Mouse (Mus musculus) MEL (cell line): Measurements from ENCODE around the gene Elmod3. TPM values are rescaled to one million over a fixed set of nuclear protein-coding genes. Genes with fewer than 3 reads are reported as not detected.
A peak's percentile ranks its signal among the peaks of the same experiment; 100 is the strongest.

ENCODE experiments used
- DNase-seq: peaks from one replicate; pipeline ENCODE4 v3.0.0; 2011; ENCODE audit warnings: low read depth, low spot score
- H3K27ac ChIP-seq: 2 replicates; pipeline ENCODE4 v1.5.1; 2012; ENCODE audit warnings: low read depth, mild to moderate bottlenecking, control low read depth, low read length, moderate library complexity; ENCODE audit not compliant: control insufficient read depth
- H3K27me3 ChIP-seq, 2 experiments: fragments of 150-350 bp in 1 of 2; sonication (generic) in 1 of 2; 2 replicates each; pipeline ENCODE4 v1.6.1; 2012; ENCODE audit warnings: low read length in 2 of 2, mild to moderate bottlenecking in 2 of 2, improper control_type of control experiment in 1 of 2, moderate library complexity in 1 of 2; ENCODE audit not compliant: insufficient read depth in 2 of 2, control insufficient read depth in 1 of 2
- H3K36me3 ChIP-seq, 2 experiments: 2 replicates each; pipeline ENCODE4 v1.6.1; 2012 to 2014; ENCODE audit warnings: low read length in 2 of 2, improper control_type of control experiment in 1 of 2, inconsistent platforms in 1 of 2, mild to moderate bottlenecking in 1 of 2; ENCODE audit not compliant: insufficient read depth in 2 of 2, control insufficient read depth in 1 of 2
- H3K4me1 ChIP-seq, 2 experiments: fragments of 150-350 bp in 1 of 2; sonication (generic) in 1 of 2; 2 replicates each; pipeline ENCODE4 v1.6.1; 2012; ENCODE audit warnings: low read length in 2 of 2, improper control_type of control experiment in 1 of 2, mild to moderate bottlenecking in 1 of 2; ENCODE audit not compliant: insufficient read depth in 2 of 2, control insufficient read depth in 1 of 2
- H3K4me3 ChIP-seq, 2 experiments: fragments of 150-350 bp in 1 of 2; sonication (generic) in 1 of 2; 2 replicates each; pipeline ENCODE4 v1.5.1; 2012; ENCODE audit warnings: low read depth in 2 of 2, low read length in 2 of 2, mild to moderate bottlenecking in 2 of 2, moderate library complexity in 2 of 2, control low read depth in 1 of 2, improper control_type of control experiment in 1 of 2; ENCODE audit not compliant: control insufficient read depth in 1 of 2, insufficient read depth in 1 of 2
- H3K79me2 ChIP-seq: 2 replicates; pipeline ENCODE4 v1.6.1; 2012; ENCODE audit warnings: mild to moderate bottlenecking, low read length, moderate library complexity; ENCODE audit not compliant: control insufficient read depth, poor library complexity, insufficient read depth
- H3K9ac ChIP-seq: 2 replicates; pipeline ENCODE4 v1.6.1; 2012; ENCODE audit warnings: low read depth, mild to moderate bottlenecking, control low read depth, low read length, moderate library complexity; ENCODE audit not compliant: control insufficient read depth, poor library complexity, severe bottlenecking
- H3K9me3 ChIP-seq: fragments of 150-350 bp; sonication (generic); replicated peaks from 2 replicates; pipeline ENCODE4 v1.6.1; 2012; ENCODE audit warnings: mild to moderate bottlenecking, low read length, improper control_type of control experiment, moderate library complexity; ENCODE audit not compliant: insufficient read depth
- BHLHE40 ChIP-seq: IDR thresholded peaks from 2 replicates; pipeline ENCODE4 v1.6.1; 2012; ENCODE audit warnings: low read depth, mild to moderate bottlenecking, inconsistent platforms, low read length, improper control_type of control experiment, borderline replicate concordance
- CHD1 ChIP-seq: IDR thresholded peaks from 2 replicates; pipeline ENCODE4 v1.6.1; 2012; ENCODE audit warnings: low read depth, mild to moderate bottlenecking, inconsistent platforms, low read length, improper control_type of control experiment
- CHD2 ChIP-seq: IDR thresholded peaks from 2 replicates; pipeline ENCODE4 v1.6.1; 2011; ENCODE audit warnings: low read length, improper control_type of control experiment
- CTCF ChIP-seq, 3 experiments: IDR thresholded peaks in 2 of 3; conservative IDR thresholded peaks in 1 of 3; 2 replicates each; pipeline ENCODE4 v1.5.1; 2011 to 2012; ENCODE audit warnings: low read length in 3 of 3, low read depth in 2 of 3, mild to moderate bottlenecking in 2 of 3, improper control_type of control experiment in 1 of 3, inconsistent platforms in 1 of 3, mixed read lengths in 1 of 3, moderate library complexity in 1 of 3; ENCODE audit not compliant: control insufficient read depth in 1 of 3, insufficient read depth in 1 of 3, poor library complexity in 1 of 3, severe bottlenecking in 1 of 3
- E2F4 ChIP-seq: IDR thresholded peaks from 2 replicates; pipeline ENCODE4 v1.6.1; 2011; ENCODE audit warnings: low read depth, low read length, improper control_type of control experiment, borderline replicate concordance
- ELF1 ChIP-seq: IDR thresholded peaks from 2 replicates; pipeline ENCODE4 v1.6.1; 2014; ENCODE audit warnings: low read depth, mild to moderate bottlenecking, inconsistent platforms, low read length, improper control_type of control experiment, moderate library complexity
- EP300 ChIP-seq, 2 experiments: IDR thresholded peaks; 2 replicates each; pipeline ENCODE4 v1.6.1; 2011; ENCODE audit warnings: improper control_type of control experiment in 2 of 2, low read length in 2 of 2, low read depth in 1 of 2, mild to moderate bottlenecking in 1 of 2
- ETS1 ChIP-seq: IDR thresholded peaks from 2 replicates; pipeline ENCODE4 v1.6.1; 2012; ENCODE audit warnings: low read depth, mild to moderate bottlenecking, inconsistent platforms, low read length, improper control_type of control experiment, moderate library complexity
- GABPA ChIP-seq: IDR thresholded peaks from 2 replicates; pipeline ENCODE4 v1.6.1; 2012; ENCODE audit warnings: low read depth, mild to moderate bottlenecking, inconsistent platforms, low read length, improper control_type of control experiment, moderate library complexity
- GATA1 ChIP-seq: IDR thresholded peaks from 2 replicates; pipeline ENCODE4 v1.6.1; 2011; ENCODE audit warnings: low read depth, low read length, improper control_type of control experiment
- HCFC1 ChIP-seq: IDR thresholded peaks from 2 replicates; pipeline ENCODE4 v1.6.1; 2012; ENCODE audit warnings: low read depth, mild to moderate bottlenecking, inconsistent platforms, low read length, improper control_type of control experiment, moderate library complexity
- JUND ChIP-seq: IDR thresholded peaks from 2 replicates; pipeline ENCODE4 v1.6.1; 2011; ENCODE audit warnings: low read depth, mild to moderate bottlenecking, improper control_type of control experiment, low read length
- KAT2A ChIP-seq: conservative IDR thresholded peaks from 2 replicates; pipeline ENCODE4 v1.6.1; 2012; ENCODE audit warnings: low read depth, low read length, improper control_type of control experiment, inconsistent platforms
- MAFK ChIP-seq: IDR thresholded peaks from 2 replicates; pipeline ENCODE4 v1.6.1; 2011; ENCODE audit warnings: low read depth, mild to moderate bottlenecking, low read length, improper control_type of control experiment, borderline replicate concordance
- MAX ChIP-seq: IDR thresholded peaks from 2 replicates; pipeline ENCODE4 v1.6.1; 2011; ENCODE audit warnings: low read length, improper control_type of control experiment
- MEF2A ChIP-seq: IDR thresholded peaks from 2 replicates; pipeline ENCODE4 v1.6.1; 2014; ENCODE audit warnings: low read depth, mild to moderate bottlenecking, inconsistent platforms, low read length, improper control_type of control experiment; ENCODE audit not compliant: poor library complexity, insufficient replicate concordance, severe bottlenecking; ENCODE audit errors: extremely low read depth
- MXI1 ChIP-seq: IDR thresholded peaks from 2 replicates; pipeline ENCODE4 v1.6.1; 2011; ENCODE audit warnings: mild to moderate bottlenecking, low read depth, low read length, improper control_type of control experiment
- MYC ChIP-seq: IDR thresholded peaks from 2 replicates; pipeline ENCODE4 v1.6.1; 2011; ENCODE audit warnings: low read depth, mild to moderate bottlenecking, low read length, improper control_type of control experiment, moderate library complexity
- NELFE ChIP-seq: IDR thresholded peaks from 2 replicates; pipeline ENCODE4 v1.6.1; 2011; ENCODE audit warnings: low read depth, low read length, improper control_type of control experiment
- NRF1 ChIP-seq: IDR thresholded peaks from 2 replicates; pipeline ENCODE4 v1.6.1; 2014; ENCODE audit warnings: low read depth, mild to moderate bottlenecking, inconsistent platforms, low read length, improper control_type of control experiment, moderate library complexity; ENCODE audit not compliant: poor library complexity, insufficient read depth, severe bottlenecking
- POLR2A ChIP-seq, 2 experiments: IDR thresholded peaks; 2 replicates each; pipeline ENCODE4 v1.6.1; 2011 to 2012; ENCODE audit warnings: low read length in 2 of 2, mild to moderate bottlenecking in 2 of 2, control low read depth in 1 of 2, improper control_type of control experiment in 1 of 2, low read depth in 1 of 2, moderate library complexity in 1 of 2; ENCODE audit not compliant: control insufficient read depth in 1 of 2, insufficient read depth in 1 of 2, poor library complexity in 1 of 2
- POLR2AphosphoS5 ChIP-seq: IDR thresholded peaks from 2 replicates; pipeline ENCODE4 v1.6.1; 2012; ENCODE audit warnings: low read depth, borderline replicate concordance, mild to moderate bottlenecking, inconsistent platforms, low read length, moderate library complexity, mixed read lengths
- RAD21 ChIP-seq: IDR thresholded peaks from 2 replicates; pipeline ENCODE4 v1.6.1; 2011; ENCODE audit warnings: mild to moderate bottlenecking, low read depth, low read length, improper control_type of control experiment
- RCOR1 ChIP-seq: IDR thresholded peaks from 2 replicates; pipeline ENCODE4 v1.6.1; 2012; ENCODE audit warnings: low read depth, mild to moderate bottlenecking, inconsistent platforms, low read length, improper control_type of control experiment
- SIN3A ChIP-seq: IDR thresholded peaks from 2 replicates; pipeline ENCODE4 v1.6.1; 2012; ENCODE audit warnings: low read length, improper control_type of control experiment, inconsistent platforms
- SMC3 ChIP-seq: IDR thresholded peaks from 2 replicates; pipeline ENCODE4 v1.6.1; 2011; ENCODE audit warnings: low read depth, low read length, improper control_type of control experiment
- TAL1 ChIP-seq: IDR thresholded peaks from 2 replicates; pipeline ENCODE4 v1.6.1; 2012; ENCODE audit warnings: mild to moderate bottlenecking, inconsistent platforms, low read length, moderate library complexity, mixed read lengths
- TBP ChIP-seq: IDR thresholded peaks from 2 replicates; pipeline ENCODE4 v1.8.0; 2011; ENCODE audit warnings: low read depth, low read length, improper control_type of control experiment
- TCF12 ChIP-seq: IDR thresholded peaks from 2 replicates; pipeline ENCODE4 v1.6.1; 2014; ENCODE audit warnings: low read depth, mild to moderate bottlenecking, inconsistent platforms, low read length, improper control_type of control experiment, moderate library complexity
- UBTF ChIP-seq: IDR thresholded peaks from 2 replicates; pipeline ENCODE4 v1.6.1; 2012; ENCODE audit warnings: low read depth, mild to moderate bottlenecking, inconsistent platforms, low read length, improper control_type of control experiment, moderate library complexity, borderline replicate concordance; ENCODE audit not compliant: insufficient read depth
- USF1 ChIP-seq: IDR thresholded peaks from 2 replicates; pipeline ENCODE4 v1.6.1; 2014; ENCODE audit warnings: low read depth, mild to moderate bottlenecking, inconsistent platforms, low read length, improper control_type of control experiment, moderate library complexity
- ZC3H11A ChIP-seq: IDR thresholded peaks from 2 replicates; pipeline ENCODE4 v1.6.1; 2012; ENCODE audit warnings: low read depth, mild to moderate bottlenecking, inconsistent platforms, low read length, improper control_type of control experiment
- ZKSCAN1 ChIP-seq: IDR thresholded peaks from 2 replicates; pipeline ENCODE4 v1.6.1; 2012; ENCODE audit warnings: low read depth, mild to moderate bottlenecking, inconsistent platforms, low read length, improper control_type of control experiment, moderate library complexity
- ZNF384 ChIP-seq: IDR thresholded peaks from 2 replicates; pipeline ENCODE4 v1.6.1; 2012; ENCODE audit warnings: low read depth, mild to moderate bottlenecking, inconsistent platforms, low read length, improper control_type of control experiment
- polyA plus RNA-seq, 2 experiments: library from polyadenylated mRNA; stranded (reverse) in 1 of 2; unstranded in 1 of 2; fragments of >175 nt in 1 of 2; fragments of >200 nt in 1 of 2; gene quantifications; 2 replicates each; pipeline versions ENCODE4 v1.2.1 to v1.2.4; 2012; ENCODE audit warnings: low replicate concordance in 2 of 2, low read depth in 1 of 2; ENCODE audit not compliant: insufficient read length in 2 of 2, insufficient read depth in 1 of 2, missing spikeins in 1 of 2
- total RNA-seq: library from RNA; depleted of rRNA; stranded (reverse); fragments of 300-350 nt; gene quantifications from 2 replicates; pipeline ENCODE4 v1.2.3, GENCODE M21; 2012

Elmod3 gene
- total and polyA plus RNA-seq, 3 experiments = 4.2 to 14.1 TPM; not detected in 1

DNA sequence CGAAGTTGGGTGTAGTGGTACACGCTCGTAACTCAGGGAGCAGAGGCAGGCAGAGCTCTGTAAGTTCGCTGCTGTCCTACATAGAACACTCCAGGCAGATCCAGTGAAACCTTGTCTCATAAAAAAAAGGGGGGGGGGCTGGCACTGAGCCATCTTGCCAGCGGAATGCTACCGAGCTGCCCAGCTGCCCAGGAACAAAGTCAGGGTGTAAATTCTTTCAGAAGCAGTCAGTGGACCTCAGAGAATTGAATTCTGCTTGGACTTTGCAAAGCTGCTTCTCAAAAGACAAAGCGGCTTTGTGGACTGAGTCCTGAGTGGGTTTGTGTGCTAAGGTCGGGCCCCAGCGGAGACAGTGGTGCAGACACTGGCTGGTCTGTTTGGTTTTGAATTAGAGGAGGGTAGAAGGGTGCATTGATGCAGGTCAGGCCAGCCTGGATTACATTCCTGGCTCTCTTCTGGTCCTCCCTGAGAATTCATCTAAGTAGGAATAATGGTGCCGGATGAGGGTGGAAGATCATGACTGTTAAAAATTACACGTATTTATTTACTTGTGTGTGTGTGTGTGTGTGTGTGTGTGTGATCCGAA lies 54.9 kb downstream of the Elmod3 start (continued):
- no peak for TF ChIP-seq UBTF
- TF ChIP-seq TCF12 = no peak

DNA sequence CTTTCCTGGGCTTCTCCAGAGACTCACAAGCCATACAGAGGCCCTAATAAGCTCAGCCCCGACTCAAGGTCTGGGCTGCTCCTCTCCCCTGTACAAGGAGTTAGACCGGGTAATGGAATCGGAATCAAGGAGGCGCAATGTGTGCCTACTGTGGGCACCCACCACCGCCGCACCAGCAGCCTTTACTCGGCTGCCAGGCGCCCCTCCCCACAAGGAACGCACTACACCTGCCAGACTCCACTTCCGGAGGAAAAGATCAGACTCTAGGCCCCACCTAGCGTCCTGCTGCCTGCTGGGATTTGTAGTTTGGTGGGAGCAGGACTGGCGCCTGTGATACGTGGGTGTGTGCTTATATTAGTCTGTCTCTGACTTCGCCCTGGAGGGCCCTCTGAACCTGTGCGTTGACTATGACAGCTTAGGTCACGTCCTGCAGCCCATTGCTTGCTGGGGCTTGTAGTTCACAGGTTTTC lies 59.6 kb downstream of the Elmod3 start:
- Histone ChIP-seq H3K4me3 (peak overlapping the region; percentile 65 to 75), H3K27me3 (no peaks in the 10 kb centered on the region), H3K9ac (peak overlapping the region; percentile 79), H3K4me1 (peaks cover 0 to 21% of the 10 kb centered on the region in 2 experiments; a peak in 2 of 4 replicates), H3K9me3 (no peaks in the 10 kb centered on the region), H3K79me2 (no peaks in the 10 kb centered on the region; the same call in 1 of the 2 replicates), H3K36me3 (peaks cover 0 to 13% of the 10 kb centered on the region in 2 experiments; a peak in 2 of 4 replicates), H3K27ac (peak overlapping the region; percentile 44; the same call in 1 of the 2 replicates)
- peak; percentile 96 for DNase-seq
- TF ChIP-seq POLR2AphosphoS5 (no peak), USF1 (peak; percentile 43; the same call in 1 of the 2 replicates), MXI1 (peak; percentile 72), MAX (peak; percentile 30; the same call in 1 of the 2 replicates), TAL1 (no peak), MYC (0 out of 2 replicates have a peak, but pooled peaks have one; percentile 55), GABPA (no peak), KAT2A (peak; percentile 92), UBTF (no peak), TBP (0 out of 2 replicates have a peak, but pooled peaks have one; percentile 47), ELF1 (peak; percentile 91), GATA1 (no peak), ZNF384 (no peak), HCFC1 (peak; percentile 99), RAD21 (no peak), E2F4 (no peak), BHLHE40 (no peak), TCF12 (peak; percentile 45; the same call in 1 of the 2 replicates), CHD2 (peak; percentile 65), MAFK (no peak), RCOR1 (0 out of 2 replicates have a peak, but pooled peaks have one; percentile 7), EP300 (IDR thresholded peaks at IDR 0.05; ENCODE audit: low read depth in 1 of 2, low read length in 2 of 2) (peak in 1 of 2 experiments; percentile 21; a peak in 1 of 4 replicates), NELFE (peak; percentile 81), ETS1 (no peak), CHD1 (no peak), POLR2A (IDR thresholded peaks at IDR 0.05; ENCODE audit: control insufficient read depth in 1 of 2, insufficient read depth in 1 of 2, low read depth in 1 of 2, low read length in 2 of 2, poor library complexity in 1 of 2) (peak; percentile 84 to 88), SMC3 (no peak), CTCF (IDR thresholded peaks at IDR 0.05 in 2 of 3, conservative IDR thresholded peaks at IDR 0.05 in 1 of 3; ENCODE audit: control insufficient read depth in 1 of 3, insufficient read depth in 1 of 3, low read depth in 2 of 3, low read length in 3 of 3, poor library complexity in 1 of 3, severe bottlenecking in 1 of 3) (no peak), NRF1 (peak; percentile 48; the same call in 1 of the 2 replicates), MEF2A (no peak), SIN3A (peak; percentile 88), ZC3H11A (no peak), JUND (no peak), ZKSCAN1 (no peak)
